Mouse (Mus musculus) heart, embryonic 16.5 days (tissue): ENCODE results near the gene Egln3. TPM values are rescaled to one million over a fixed set of nuclear protein-coding genes. Genes with fewer than 3 reads are reported as not detected.

Source experiments
- ATAC-seq: fragments of 200-750 bp; cut with Nextera tagmentation; replicated peaks from 2 replicates; pipeline ENCODE4 v1.8.0; 2017; ENCODE audit warnings: moderate number of reproducible peaks; ENCODE audit not compliant: insufficient read depth, low FRiP score; ENCODE audit errors: extremely low read depth
- H3K27ac ChIP-seq: fragments of 300-500 bp; sonication (generic); 2 replicates; pipeline ENCODE4 v1.5.1; 2014; ENCODE audit warnings: mild to moderate bottlenecking, low read length, control low read depth, moderate library complexity
- H3K27me3 ChIP-seq: fragments of 300-500 bp; sonication (generic); 2 replicates; pipeline ENCODE4 v1.6.1; 2014; ENCODE audit warnings: low read length, mixed read lengths; ENCODE audit not compliant: control insufficient read depth, insufficient read depth
- H3K36me3 ChIP-seq: fragments of 300-500 bp; sonication (generic); 2 replicates; pipeline ENCODE4 v1.6.1; 2014; ENCODE audit not compliant: control insufficient read depth, insufficient read depth
- H3K4me1 ChIP-seq: fragments of 300-500 bp; sonication (generic); 2 replicates; pipeline ENCODE4 v1.6.1; 2014; ENCODE audit warnings: low read length, mixed read lengths; ENCODE audit not compliant: control insufficient read depth, insufficient read depth
- H3K4me2 ChIP-seq: fragments of 300-500 bp; sonication (generic); 2 replicates; pipeline ENCODE4 v1.6.1; 2014; ENCODE audit warnings: low read depth, mild to moderate bottlenecking, control low read depth, low read length
- H3K4me3 ChIP-seq: fragments of 300-500 bp; sonication (generic); 2 replicates; pipeline ENCODE4 v1.5.1; 2014; ENCODE audit warnings: mild to moderate bottlenecking, control low read depth, low read length
- H3K9ac ChIP-seq: fragments of 300-500 bp; sonication (generic); 2 replicates; pipeline ENCODE4 v1.6.1; 2014; ENCODE audit warnings: low read length, control low read depth
- H3K9me3 ChIP-seq: fragments of 300-500 bp; sonication (generic); replicated peaks from 2 replicates; pipeline ENCODE4 v1.6.1; 2016; ENCODE audit warnings: low read length; ENCODE audit not compliant: control insufficient read depth
- WGBS: fragments of 180-500 bp; shearing (Covaris S2); extraction: QIAGEN DNeasy Blood & Tissue Kit; methylation state at CpG from one replicate; pipeline ENCODE4 v1.1.7; 2014; 5-methylcytosine and 5-hydroxymethylcytosine counted together
- polyA plus RNA-seq: library from polyadenylated mRNA; unstranded; fragments of >200 nt; fragmentation: Nextera tagmentation; extraction: Ambion mirVana; gene quantifications from 2 replicates; pipeline ENCODE4 v1.2.1, GENCODE M21; 2015

Egln3 gene
- polyA plus RNA-seq, 1 experiment from 2014 or later, result 30.5 TPM

DNA sequence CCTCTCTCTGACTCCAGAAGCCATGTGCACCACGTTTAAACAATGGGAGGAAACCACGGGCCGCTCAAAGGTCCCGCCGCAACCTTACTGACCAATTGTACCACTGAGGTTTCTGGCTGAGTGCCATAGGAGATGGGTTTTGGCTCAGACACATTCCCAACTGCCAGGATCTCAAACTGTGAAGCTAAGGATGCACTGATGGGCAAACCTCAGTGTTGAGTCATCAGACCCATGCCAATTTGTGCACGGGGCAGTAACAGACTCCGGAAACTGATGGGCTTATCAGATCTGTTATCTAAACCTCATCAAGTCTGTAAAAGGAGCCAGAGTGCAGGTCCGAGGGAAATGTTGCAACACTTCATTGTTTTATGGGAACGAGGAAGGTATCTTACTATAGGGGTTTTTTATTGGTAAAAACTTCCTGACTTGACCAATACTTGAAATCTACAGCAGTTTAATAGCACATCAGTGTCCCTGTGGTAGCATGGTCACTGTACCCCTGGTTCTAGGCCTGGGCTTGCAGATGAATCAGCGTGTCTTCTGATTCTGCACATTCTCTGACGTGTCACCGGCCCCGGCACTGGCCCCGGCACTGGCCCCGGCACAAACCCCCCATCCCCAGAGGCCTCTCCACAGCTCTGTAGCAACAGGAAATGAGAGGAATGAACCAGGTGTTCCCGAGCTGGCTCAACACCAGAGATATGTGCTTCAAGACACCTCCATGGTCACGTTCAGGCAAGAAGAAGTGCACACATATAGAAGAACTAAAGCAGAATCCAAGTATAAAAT lies 15.7 kb downstream of the Egln3 start:
- Histone ChIP-seq H3K4me2 (peak overlapping the region; percentile 16; the same call in 1 of the 2 replicates), H3K9ac (peak overlapping the region; percentile 13; the same call in 1 of the 2 replicates), H3K27me3 (no peaks in the 10 kb centered on the region), H3K4me1 (peaks cover 52% of the 10 kb centered on the region), H3K27ac (peak overlapping the region; percentile 62), H3K36me3 (peaks cover 11% of the 10 kb centered on the region), H3K9me3 (no peaks in the 10 kb centered on the region; the same call in 1 of the 2 replicates), H3K4me3 (no peak overlapping the region)
- 56% methylated on average over 17 of the region's 17 CpGs for WGBS
- ATAC-seq, result 0 out of 2 replicates have a peak, but pooled peaks have one; percentile 5

DNA sequence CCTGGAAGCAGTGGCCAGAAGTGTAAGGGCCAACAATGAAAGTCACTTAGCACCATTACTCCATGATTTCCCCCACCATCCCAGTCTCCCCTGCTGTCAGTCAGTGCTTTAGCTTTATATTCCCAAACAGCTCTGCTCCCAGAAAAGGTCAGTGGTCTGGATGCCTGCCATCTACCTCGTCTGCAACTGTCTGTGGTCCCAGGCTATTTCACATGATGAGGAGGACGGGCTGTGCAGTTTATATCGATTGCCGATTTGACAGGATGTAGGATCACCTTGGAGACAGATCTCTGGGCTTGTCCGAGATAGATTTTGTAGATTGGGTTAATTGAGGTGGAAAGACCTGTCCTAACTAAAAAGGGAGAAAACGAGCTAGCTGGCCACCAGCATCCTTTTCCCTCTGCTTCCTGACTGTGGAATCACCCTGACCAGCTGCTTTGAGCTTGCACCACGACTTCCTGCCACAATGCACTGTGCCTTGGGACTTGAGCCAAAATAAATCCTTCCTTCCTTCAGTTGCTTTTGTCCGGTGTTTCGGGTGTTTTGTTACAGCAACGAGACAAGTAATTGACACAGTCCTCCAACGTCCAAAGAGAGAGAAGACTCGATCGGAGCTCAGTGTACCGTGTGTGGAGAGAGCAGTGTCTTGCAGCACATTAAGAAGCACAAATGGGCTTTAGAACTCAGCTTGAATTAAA lies 16.6 kb downstream of the Egln3 start:
- no peak for ATAC-seq
- Histone ChIP-seq H3K4me2 (no peak overlapping the region; the same call in 1 of the 2 replicates), H3K4me1 (peaks cover 44% of the 10 kb centered on the region), H3K36me3 (peaks cover 13% of the 10 kb centered on the region), H3K9me3 (no peaks in the 10 kb centered on the region; the same call in 1 of the 2 replicates), H3K27me3 (no peaks in the 10 kb centered on the region), H3K9ac (no peak overlapping the region), H3K27ac (peak overlapping the region; percentile 62), H3K4me3 (no peak overlapping the region)
- WGBS, result 44% methylated on average over 14 of the region's 14 CpGs

DNA sequence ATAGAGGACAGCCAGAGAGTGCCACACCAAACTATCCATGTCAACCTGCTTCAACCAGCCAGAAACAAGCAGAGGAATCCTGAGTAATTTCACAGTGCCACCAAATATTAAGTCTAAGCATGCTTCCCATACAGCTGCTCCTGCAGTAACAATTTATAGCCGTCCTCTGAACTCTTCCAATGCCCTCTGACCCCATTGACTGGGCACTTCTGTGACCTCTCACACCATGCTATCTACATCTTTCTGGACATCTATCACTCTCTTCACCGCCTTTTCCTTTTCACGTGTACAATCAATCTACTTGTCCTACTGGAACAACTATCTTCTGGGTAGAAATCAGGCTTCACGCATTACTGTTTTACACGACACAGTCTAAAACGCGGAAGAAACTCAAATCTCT lies 19.4 kb downstream of the Egln3 start:
- H3K4me3 ChIP-seq, result no peak overlapping the region
- ATAC-seq, result no peak

DNA sequence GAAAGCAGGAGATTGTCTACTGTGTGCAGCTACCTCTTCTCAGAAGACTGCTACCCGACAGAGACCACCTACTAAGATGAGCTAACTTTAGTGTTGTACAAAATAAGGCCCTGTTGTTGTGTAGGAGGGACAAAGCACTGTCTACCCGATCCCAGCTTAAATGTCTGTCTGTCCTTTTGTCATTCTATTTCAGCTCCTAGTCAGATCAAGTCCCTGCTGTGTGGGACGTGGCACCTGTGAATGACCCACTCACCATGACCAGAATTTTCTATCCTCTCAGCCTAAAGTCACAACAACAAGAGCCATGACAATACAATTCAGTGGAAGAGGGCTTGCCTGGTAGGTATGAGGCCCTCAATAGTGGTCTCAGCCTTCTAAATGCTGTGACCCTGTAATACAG lies 25.3 kb downstream of the Egln3 start:
- H3K36me3 ChIP-seq, result peaks cover 30% of the 10 kb centered on the region
- no peaks in the 10 kb centered on the region for H3K9me3 ChIP-seq
- H3K27me3 ChIP-seq, result no peaks in the 10 kb centered on the region
- peaks cover 3% of the 10 kb centered on the region; the same call in 1 of the 2 replicates for H3K4me1 ChIP-seq
- no peak overlapping the region for H3K9ac ChIP-seq
- no peak for ATAC-seq
- WGBS, result 79% methylated on average over 3 of the region's 3 CpGs
- no peak overlapping the region for H3K4me2 ChIP-seq
- no peak overlapping the region for H3K27ac ChIP-seq
- no peak overlapping the region for H3K4me3 ChIP-seq

More for the DNA sequence above, 19.4 kb downstream of the Egln3 start:
- H3K9me3 ChIP-seq, result no peaks in the 10 kb centered on the region
- no peaks in the 10 kb centered on the region for H3K27me3 ChIP-seq
- no peak overlapping the region for H3K4me2 ChIP-seq
- H3K9ac ChIP-seq, result no peak overlapping the region
- peaks cover 25% of the 10 kb centered on the region for H3K4me1 ChIP-seq
- H3K27ac ChIP-seq, result no peak overlapping the region
- 83% methylated on average over 7 of the region's 7 CpGs for WGBS
- peaks cover 33% of the 10 kb centered on the region for H3K36me3 ChIP-seq

DNA sequence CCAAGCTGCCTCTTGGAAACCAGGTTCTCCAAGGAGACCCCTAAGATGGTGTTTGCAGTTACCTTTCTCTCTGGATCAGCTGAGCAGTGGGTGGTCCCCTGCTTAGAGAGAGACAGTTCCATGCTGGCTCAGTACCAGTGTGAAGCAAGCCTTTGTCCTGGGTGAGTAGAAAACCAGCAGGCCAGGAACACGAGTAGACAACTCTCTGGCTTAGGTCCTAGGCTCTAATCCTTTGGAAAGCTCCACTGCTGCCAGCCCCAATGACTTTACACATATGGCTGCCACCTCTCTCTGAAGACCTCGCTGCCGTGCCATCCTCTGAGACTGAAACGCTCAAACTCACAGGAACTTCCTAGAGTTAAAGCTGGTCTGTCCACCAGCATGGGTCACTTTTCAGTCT lies 34.9 kb downstream of the Egln3 start:
- WGBS, result 80% methylated on average over 4 of the region's 4 CpGs

DNA sequence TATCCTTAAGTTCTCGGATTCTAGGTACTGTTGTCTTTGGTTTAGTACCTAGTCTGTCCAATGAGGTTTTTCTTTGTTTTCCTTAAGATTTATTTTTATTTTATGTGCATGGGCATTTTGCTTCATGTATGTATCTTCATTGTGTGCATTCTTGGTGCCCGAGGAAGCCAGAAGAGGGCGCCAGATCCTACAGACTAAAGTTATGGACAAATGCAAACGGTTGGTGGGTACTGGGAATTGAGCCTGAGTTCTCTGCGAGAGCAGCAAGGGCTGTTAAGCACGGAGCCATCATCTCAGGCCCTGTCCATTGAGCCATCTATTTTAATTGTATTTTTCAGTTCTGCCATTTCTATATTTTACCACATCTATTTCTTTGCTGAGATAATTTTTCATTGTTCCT lies 35.9 kb downstream of the Egln3 start:
- no peak overlapping the region for H3K4me2 ChIP-seq
- WGBS, result 89% methylated on average over 6 of the region's 6 CpGs

More for the DNA sequence above, 34.9 kb downstream of the Egln3 start:
- Histone ChIP-seq H3K9me3 (0 out of 2 replicates have a peak, but pooled peaks cover 2% of the 10 kb centered on the region), H3K9ac (no peak overlapping the region), H3K27me3 (no peaks in the 10 kb centered on the region), H3K4me1 (peaks cover 6% of the 10 kb centered on the region; the same call in 1 of the 2 replicates), H3K36me3 (no peaks in the 10 kb centered on the region), H3K27ac (no peak overlapping the region), H3K4me3 (no peak overlapping the region), H3K4me2 (no peak overlapping the region)
- ATAC-seq, result no peak

DNA sequence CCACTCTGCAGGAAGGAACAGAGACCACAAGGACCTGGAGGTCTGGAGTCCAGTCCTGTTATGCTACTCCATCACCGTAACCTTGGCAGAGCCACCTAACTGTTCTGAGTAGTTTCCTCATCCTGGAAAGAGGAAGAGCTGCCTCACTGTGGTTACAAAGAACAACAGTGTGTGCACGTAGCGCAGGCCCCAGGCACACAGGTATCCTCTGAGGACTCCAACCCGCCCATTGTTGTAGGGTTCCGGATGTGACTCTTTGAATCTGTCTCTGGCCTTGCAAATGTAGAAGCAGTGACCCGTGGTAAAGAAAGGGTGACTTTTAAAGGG lies 39.0 kb downstream of the Egln3 start:
- H3K36me3 ChIP-seq, result no peaks in the 10 kb centered on the region
- 0 out of 2 replicates have a peak, but pooled peaks cover 2% of the 10 kb centered on the region for H3K9me3 ChIP-seq
- H3K4me2 ChIP-seq, result no peak overlapping the region; the same call in 1 of the 2 replicates
- H3K4me3 ChIP-seq, result no peak overlapping the region
- 0 out of 2 replicates have a peak, but pooled peaks have one; percentile 52 for ATAC-seq
- H3K4me1 ChIP-seq, result peaks cover 17% of the 10 kb centered on the region
- WGBS, result 69% methylated on average over 6 of the region's 6 CpGs
- no peak overlapping the region for H3K9ac ChIP-seq
- peak overlapping the region; percentile 60; the same call in 1 of the 2 replicates for H3K27ac ChIP-seq
- H3K27me3 ChIP-seq, result no peaks in the 10 kb centered on the region

More for the DNA sequence above, 35.9 kb downstream of the Egln3 start:
- no peaks in the 10 kb centered on the region for H3K27me3 ChIP-seq
- H3K9me3 ChIP-seq, result 0 out of 2 replicates have a peak, but pooled peaks cover 2% of the 10 kb centered on the region
- ATAC-seq, result no peak
- no peak overlapping the region for H3K9ac ChIP-seq
- peaks cover 9% of the 10 kb centered on the region; the same call in 1 of the 2 replicates for H3K4me1 ChIP-seq
- no peaks in the 10 kb centered on the region for H3K36me3 ChIP-seq
- H3K27ac ChIP-seq, result no peak overlapping the region
- H3K4me3 ChIP-seq, result no peak overlapping the region

DNA sequence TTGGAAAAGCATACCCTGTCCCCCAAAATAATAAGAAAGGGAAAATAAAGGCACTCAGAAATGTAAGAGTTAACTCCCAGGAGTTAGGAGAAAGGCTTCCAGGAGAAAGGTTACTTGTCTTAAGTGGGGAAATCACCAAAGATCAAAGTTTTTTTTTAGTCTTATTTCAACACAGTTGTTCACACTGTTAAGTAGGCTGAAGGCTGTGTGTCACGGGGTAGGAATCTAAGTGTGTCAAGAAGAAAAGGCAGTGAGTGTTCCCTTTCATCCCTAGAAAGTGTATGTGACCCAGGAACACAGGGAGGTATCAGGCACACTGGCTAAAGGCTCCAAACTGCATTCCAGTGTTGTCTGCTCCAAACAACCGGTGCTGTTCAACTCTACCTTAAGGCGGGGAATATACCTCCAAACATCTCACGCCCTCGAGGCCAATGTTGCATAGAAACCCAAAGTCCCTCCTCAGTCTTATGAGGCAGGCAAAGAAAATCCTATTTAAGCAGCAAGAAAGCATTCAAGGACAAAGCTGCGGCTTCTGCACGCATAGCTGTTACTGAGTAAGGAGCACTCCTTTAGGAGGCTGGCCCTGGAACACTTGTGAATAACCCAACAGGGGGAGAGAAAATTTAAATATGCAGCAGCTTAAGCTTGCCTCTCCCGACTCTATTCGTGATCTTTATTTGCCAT lies 39.5 kb downstream of the Egln3 start:
- Histone ChIP-seq H3K27me3 (no peaks in the 10 kb centered on the region), H3K4me2 (no peak overlapping the region; the same call in 1 of the 2 replicates), H3K27ac (peak overlapping the region; percentile 60), H3K9ac (peak overlapping the region; percentile 21; the same call in 1 of the 2 replicates), H3K4me3 (no peak overlapping the region), H3K36me3 (no peaks in the 10 kb centered on the region), H3K4me1 (peaks cover 17% of the 10 kb centered on the region), H3K9me3 (0 out of 2 replicates have a peak, but pooled peaks cover 2% of the 10 kb centered on the region)
- WGBS, result 47% methylated on average over 9 of the region's 9 CpGs
- ATAC-seq, result no peak
